Mouse (Mus musculus): ENCODE measurements around the gene Adamts6. TPM values are rescaled to one million over a fixed set of nuclear protein-coding genes. Genes with fewer than 3 reads are reported as not detected.

Gene Adamts6
- total RNA-seq, 2 experiments from 2014 or later = 1.1 to 1.7 TPM

DNA sequence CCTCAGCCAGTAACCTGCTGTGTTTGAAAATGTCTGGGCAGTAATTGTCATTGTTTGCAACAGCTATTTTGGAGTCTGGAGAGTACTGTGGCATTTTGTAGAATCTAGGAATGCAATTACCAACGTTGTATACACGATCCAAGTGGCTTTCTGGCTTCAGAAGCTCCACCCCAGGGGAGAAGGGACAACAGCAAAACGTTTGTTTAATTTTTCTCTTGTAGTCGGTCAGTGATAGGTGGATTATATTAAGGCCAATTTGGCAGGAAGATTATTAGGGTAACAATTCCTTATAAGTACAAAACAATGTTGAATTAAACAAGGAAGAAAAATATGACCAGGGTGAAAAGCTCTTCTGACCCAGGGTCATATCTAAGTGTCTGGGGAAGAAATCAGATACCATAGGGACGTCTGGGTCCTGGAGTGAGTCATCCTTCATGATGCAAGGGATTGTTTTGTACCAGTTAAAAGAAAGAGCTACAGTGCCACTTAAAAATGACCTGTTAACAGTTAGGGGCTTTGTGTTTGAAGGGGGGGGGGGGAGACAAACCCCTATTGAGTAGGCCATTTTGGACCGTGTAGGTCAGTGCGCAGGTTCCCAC is 229.2 kb downstream of the Adamts6 start:
- peak; percentile 14 for DNase-seq (ENCODE audit: low spot score)

DNA sequence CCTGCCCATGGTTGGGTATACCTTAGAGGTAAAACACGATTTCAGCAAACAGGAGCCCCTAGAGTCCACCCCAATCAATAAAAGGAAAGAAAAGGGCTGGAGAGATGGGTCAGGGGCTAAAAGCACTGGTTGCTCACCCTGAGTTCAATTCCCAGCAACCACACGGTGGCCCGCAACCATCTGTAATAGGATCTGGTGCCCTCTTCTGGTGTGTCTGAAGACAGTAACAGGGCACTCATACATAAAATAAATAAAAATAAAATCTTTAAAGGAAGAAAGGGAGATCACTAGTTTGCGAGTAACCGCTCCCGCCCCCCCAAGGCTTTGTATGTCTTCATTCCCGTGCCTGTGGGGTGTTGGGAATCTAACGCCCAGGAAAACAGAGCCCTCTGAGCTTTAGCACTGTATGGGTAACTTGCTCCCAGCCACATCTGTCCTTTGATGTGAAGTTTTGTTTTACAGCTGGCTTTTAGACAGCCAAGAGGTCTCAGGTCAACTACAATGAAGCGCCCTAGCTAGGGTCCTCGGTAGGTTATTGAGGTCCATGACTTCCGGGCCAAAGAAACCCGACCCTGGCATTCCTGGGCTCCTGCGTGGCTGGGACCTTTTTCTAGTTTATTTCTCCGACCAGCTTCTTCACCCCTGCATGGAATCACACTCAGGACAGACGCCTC is 230.1 kb downstream of the Adamts6 start:
- no peak for DNase-seq (ENCODE audit: low spot score)

DNA sequence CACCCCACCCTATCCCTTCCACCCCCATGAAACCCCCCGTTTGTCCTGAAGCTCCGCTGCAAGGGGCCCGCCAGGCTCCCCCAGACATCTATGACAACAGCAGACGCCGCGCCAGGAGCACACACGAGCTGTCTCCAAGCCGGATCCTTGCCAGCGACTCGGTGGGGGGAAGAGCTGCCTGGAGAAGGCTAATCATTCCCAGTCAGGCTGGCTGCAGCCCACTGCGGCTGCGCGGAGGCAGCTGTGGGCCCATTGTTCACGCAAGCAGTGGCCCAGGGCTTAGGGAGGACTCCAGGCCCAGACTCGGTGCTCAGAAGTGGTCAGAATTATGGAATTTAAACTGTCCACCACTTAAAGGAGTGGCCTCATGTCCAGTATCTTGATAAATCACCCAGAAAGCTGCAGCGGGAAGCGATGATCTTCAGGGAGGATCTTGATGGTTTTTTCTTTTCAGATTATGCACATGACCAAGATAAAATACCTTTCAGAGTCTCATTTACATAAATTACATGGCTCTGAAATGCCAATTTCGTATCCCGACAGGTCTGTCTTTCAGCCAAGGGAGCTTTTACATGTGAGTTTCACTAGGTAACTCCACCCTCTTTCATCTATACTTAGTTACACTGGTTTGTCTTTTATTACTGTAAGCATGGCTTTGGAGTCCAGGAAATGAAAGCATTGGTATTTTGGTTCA is 230.8 kb downstream of the Adamts6 start:
- DNase-seq (ENCODE audit: low spot score) = peak; percentile 84

DNA sequence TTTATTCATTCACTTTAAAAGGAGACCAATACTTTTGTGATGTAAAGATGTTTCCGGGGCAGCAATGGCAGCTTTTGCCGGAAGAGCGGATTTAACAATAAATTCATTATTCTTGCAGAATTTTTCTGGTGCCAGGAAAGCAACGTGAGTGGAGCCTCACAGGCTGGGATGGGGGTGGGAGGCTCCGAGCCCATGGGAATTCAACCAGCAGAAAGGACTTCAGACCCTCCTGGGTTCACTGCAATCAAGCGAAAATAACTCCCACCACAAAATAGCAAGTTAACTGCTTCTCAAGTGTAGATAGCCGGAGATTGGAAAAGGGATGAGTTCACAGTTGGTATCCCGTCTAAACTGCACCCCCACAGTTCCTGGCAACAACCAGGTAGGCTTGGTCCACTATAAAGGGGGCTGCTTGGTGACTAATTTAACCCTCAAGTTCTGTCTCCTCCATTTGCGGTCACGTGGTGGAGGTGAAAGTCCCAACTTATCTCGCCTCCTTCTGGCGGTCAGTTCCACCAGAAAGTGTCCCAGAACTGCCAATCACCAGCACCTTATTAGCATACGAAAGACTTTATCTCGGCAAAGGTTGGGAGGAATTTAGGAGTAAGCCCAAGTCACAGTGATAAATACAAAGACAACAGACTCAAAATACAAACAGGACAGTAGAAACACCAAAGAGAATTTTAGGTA is 231.5 kb downstream of the Adamts6 start:
- no peak for DNase-seq (ENCODE audit: low spot score)

DNA sequence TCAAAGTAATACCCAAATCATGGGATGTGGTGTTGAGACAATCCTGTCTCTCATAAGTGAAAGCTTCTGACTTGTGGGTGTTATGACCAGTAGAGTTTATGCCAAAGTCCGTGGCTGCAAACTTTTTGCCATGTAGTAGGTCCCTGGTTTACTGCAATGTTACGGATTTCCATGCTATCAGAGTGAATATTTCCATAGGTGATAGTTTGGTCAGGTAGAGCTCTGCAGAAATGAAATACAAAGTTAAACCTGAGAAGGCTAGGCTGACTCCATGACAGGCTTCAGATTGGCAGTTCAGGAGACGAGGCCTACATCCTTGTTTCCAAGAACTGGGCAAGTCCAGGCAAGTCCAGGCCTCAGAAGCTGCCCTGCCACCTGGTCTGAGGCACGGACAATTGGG is 232.3 kb downstream of the Adamts6 start:
- no peak for DNase-seq (ENCODE audit: low spot score)

DNA sequence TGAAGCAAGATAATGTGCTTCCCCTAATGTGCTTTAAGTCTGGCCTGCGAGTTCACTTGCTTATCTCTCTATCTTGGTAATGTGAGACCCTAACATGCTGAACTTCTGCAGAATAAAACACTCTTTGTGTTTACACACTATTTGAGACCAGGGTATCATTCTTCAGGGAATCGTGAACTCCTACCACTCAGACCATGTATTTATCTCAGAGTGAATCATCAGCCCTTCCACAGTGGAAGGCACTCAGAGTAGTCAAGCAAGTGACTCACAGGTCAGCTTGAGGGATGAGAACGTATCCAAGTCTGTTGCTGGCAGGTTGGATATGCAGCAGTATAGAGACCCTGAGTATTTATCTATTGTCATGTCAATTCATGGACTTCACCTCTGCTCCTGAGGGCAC is 232.8 kb downstream of the Adamts6 start:
- DNase-seq (ENCODE audit: low spot score) = no peak

DNA sequence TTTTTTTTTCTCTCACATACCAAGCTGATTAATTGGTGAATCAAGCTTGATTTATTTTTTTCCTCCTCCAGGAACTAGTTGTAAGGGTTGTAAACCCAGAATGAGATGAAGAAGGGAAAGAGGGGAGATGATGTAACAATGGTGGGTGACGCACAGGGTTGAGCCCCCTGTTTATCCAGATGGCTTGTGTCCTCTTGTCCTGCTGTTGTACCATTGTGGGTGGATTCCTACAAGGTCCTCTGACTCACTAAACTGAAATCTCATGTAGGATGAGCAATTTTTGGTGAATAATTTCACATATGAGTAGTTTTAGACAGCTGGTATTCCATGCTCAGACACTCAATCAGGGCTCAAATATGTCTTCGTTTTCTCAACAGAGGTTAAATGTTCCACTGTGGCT is 233.9 kb downstream of the Adamts6 start:
- DNase-seq (ENCODE audit: low spot score) = no peak

DNA sequence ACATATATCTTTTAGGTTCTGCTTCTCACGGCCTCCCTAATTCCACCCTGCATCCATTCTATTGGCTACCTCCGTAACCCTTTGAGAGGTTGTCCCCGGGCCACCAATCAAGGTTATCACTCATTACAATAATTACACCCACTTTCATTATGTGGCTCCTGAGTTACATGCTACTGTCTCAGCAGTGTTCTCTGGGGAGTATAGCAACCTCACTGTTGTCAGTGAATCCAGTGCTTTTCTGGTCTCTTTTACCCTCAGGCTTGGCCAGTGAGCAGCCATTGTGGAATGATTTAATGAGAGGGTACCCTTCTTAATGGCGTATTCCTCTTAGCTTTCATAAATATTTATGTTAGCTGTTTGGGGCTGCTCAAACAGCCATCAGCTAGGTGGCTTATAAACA is 238.0 kb downstream of the Adamts6 start:
- no peak for DNase-seq (ENCODE audit: low spot score)

DNA sequence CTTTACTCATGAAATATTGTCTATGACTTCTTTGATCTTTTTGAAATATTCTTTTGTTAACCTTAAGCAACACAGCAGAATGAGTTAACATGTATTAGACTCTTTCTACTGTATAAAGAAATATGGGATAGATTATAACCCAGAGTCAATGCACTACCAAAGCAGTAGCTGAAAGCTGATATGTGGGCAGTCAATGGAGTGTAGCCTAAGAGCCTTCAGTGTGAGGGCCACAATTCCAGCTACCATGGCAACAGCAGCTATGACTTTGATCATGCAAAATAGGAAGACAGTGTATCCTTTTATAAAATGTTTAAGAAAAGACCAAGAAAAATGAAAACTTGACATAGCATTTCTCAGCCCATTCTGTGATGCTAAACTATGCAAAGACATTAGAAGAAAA is 241.6 kb downstream of the Adamts6 start:
- no peak for DNase-seq (ENCODE audit: low spot score)

DNA sequence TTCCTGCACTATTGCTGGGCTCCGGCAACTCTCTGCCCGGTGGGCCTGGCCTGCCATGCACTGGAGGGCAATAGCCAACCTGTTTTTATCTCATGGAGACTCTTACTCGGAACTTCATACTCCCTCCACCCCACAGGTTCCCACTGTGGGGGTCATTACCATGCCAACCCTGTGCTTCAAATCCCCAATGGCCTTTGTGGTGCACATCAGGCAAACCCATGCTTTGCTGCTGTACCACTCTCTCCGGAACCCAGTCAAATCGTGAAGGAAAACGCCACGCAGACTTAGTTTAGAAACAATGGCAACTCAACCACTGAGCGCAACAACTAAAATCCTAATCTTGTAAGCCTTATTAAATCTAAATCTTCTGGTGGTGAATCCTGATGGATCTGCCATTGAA is 244.2 kb downstream of the Adamts6 start:
- DNase-seq (ENCODE audit: low spot score) = no peak

DNA sequence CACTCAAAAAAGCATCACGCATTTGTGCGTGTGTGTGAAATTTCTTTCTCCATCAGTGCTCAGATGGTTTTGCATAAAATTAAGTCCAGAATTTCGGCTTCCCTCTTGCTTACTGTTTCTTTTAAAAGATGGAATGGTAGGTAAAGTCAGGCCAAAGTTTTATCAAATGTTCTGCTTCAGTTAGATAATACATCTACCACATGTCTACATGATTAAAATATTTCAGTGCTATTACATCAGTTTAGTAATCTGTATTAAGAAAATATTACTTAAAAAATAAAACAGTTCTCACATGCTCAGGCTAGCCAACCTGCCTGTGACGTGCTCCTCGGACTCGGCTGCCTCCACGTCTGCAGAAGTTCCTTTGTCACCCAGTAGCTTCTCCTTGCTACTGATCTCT is 245.1 kb downstream of the Adamts6 start:
- DNase-seq (ENCODE audit: low spot score) = no peak

DNA sequence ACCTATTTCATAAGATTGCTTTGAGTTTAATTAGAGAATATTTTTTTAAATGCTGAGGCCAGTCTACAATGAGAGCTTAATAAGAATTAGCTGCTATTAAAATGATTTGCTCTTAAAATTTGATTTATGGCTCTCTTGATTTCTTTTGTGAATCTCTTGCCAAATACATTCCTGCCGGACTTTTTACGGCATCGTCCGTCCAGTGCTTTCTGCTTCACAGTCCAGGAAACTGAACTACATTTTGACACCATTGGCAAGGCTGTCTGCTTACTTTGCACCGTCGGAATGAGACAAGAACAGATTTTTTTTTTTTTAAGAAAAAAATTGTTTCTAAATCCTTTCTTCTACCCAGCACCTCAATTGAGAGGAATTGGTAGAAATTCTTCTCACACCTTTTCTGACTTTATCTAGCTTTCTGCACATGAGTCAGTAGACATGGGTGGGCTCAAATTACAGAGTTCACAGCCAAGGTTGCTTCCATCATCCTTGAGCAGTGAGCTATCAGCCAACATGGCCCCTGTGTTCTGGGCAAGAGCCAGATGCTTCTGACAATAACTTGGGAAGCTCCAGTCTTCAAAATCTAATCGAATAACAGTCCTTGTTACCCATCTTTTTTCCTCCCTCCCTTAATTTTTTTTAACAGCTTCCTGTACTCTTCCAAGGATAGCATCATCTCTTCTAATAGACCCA is 246.3 kb downstream of the Adamts6 start:
- no peak for DNase-seq (ENCODE audit: low spot score)

DNA sequence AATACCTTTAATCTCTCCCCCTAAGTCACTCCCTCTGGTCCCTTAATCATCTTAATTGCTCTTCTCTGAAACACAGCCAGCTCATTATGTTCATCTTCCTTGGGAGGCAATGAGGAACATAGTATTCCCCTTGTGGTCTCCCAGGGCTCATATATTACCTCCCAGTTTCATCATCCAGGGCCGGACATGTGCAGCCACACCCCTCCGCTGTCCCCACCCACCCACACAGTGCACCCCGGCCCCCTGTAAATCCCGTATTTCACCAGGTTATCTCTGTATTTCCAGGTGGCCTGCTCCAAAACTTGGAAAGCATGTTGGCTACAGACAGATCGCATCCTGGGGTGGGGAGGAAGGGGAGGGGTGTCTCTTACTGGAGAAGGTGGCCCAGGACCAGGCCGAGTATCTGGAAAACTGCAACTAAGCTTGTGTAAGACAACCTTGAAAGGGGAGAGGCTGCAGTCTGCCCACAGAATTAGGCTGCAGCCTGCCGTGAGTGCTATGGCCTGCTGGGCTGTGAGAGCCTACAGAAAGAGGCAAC is 253.3 kb downstream of the Adamts6 start:
- peak; percentile 27 for DNase-seq (ENCODE audit: low spot score)

DNA sequence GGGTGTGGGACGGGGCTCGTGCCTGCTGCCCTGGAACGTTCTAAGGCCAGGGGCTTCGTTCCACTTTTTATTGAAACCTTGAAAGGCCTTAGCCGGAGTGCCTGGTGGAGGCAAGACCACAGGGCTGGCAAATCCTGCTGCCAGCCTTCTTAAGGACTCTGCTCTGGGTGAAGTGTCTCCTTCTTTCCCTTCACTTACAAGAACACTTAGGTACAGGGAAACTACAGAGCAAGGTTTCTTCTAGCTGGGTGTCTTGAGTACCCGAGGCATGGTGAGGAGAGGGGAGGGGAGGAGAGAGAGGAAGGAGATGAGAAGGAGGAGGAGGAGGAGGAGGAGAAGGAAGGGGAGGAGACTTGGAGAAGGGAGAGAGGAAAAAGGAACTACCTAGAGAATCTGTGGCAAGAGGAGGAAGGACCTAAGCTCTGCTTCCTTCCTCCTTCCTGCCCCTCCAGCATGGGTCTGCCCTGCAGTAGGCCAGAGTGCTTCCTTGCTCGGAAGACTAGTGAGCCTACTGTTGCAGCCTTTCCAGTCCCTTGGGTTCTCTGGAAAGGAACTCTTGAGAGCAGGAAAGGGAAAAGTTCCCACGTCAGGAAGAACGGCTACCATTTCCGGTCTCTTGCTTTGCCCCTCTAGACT is 254.6 kb downstream of the Adamts6 start:
- DNase-seq (ENCODE audit: low spot score) = no peak

DNA sequence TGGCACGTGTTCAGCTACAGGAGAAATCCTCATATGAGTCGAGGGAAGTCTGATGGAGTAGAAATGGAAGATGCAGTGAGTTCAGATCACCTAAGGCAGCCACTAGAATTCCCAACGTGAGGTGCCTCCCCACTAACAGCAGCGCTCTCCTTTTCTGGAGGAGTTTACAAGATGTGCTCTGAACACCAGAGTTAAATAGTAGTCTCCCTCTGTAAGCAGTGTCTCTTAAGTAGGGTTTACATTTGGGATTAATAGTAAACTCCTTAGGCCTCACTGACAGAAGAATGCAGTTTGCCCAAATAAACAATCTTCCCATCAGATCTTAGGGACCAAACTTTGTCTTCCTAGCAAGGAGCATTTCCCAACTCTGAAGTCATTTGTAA is 255.1 kb downstream of the Adamts6 start:
- DNase-seq (ENCODE audit: low spot score) = no peak

Other genes with a start within 250 kb of the Adamts6 start
- gene Nln, start 178.2 kb upstream of the Adamts6 start, total RNA-seq (2021) = 1 to 10 TPM; 4.7 to 7.0 TPM
- under 1 TPM; 0.30 to 0.57 TPM for gene Sgtb, start 178.1 kb upstream of the Adamts6 start, total RNA-seq (2021)
- 10 to 100 TPM; 29.0 to 29.8 TPM for gene Trappc13, start 109.4 kb upstream of the Adamts6 start, total RNA-seq (2021)
- 10 to 100 TPM; 24.8 to 26.5 TPM for gene Trim23, start 109.0 kb upstream of the Adamts6 start, total RNA-seq (2021)
- under 1 TPM; 0.25 to 0.50 TPM for gene Cenpk, start 59.2 kb upstream of the Adamts6 start, total RNA-seq (2021)
- gene Ppwd1, start 59.0 kb upstream of the Adamts6 start, total RNA-seq (2021) = 1 to 10 TPM; 7.8 to 7.9 TPM

Measured in gastrocnemius, adult 18-20 months (tissue).